Mouse (Mus musculus) midbrain, embryonic 16.5 days (tissue): ENCODE data around the gene Zbtb8os. TPM values are rescaled to one million over a fixed set of nuclear protein-coding genes. Genes with fewer than 3 reads are reported as not detected.

ENCODE experiments used
- ATAC-seq: fragments of 200-750 bp; cut with Nextera tagmentation; 2 replicates; pipeline ENCODE4 v1.8.0; 2017; ENCODE audit warnings: moderate TSS enrichment
- H3K27ac ChIP-seq: fragments of 300-500 bp; sonication (generic); 2 replicates; pipeline ENCODE4 v1.5.1; 2014; ENCODE audit warnings: mild to moderate bottlenecking, low read length, mixed read lengths
- H3K27me3 ChIP-seq: fragments of 300-500 bp; sonication (generic); 2 replicates; pipeline ENCODE4 v1.6.1; 2014; ENCODE audit warnings: low read depth, low read length, mixed read lengths; ENCODE audit not compliant: control insufficient read depth, insufficient read depth
- H3K36me3 ChIP-seq: fragments of 300-500 bp; sonication (generic); 2 replicates; pipeline ENCODE4 v1.6.1; 2014; ENCODE audit warnings: mild to moderate bottlenecking, low read length, moderate library complexity, mixed read lengths; ENCODE audit not compliant: control insufficient read depth, insufficient read depth
- H3K4me1 ChIP-seq: fragments of 300-500 bp; sonication (generic); 2 replicates; pipeline ENCODE4 v1.6.1; 2014; ENCODE audit warnings: mild to moderate bottlenecking, low read length, mixed read lengths; ENCODE audit not compliant: control insufficient read depth, insufficient read depth
- H3K4me2 ChIP-seq: fragments of 300-500 bp; sonication (generic); 2 replicates; pipeline ENCODE4 v1.6.1; 2014; ENCODE audit warnings: mild to moderate bottlenecking, low read length, mixed read lengths
- H3K4me3 ChIP-seq: fragments of 300-500 bp; sonication (generic); 2 replicates; pipeline ENCODE4 v1.5.1; 2014; ENCODE audit warnings: low read depth, mild to moderate bottlenecking, low read length, moderate library complexity, mixed read lengths
- H3K9ac ChIP-seq: fragments of 300-500 bp; sonication (generic); 2 replicates; pipeline ENCODE4 v1.6.1; 2014; ENCODE audit warnings: low read depth, low read length, mixed read lengths
- H3K9me3 ChIP-seq: fragments of 300-500 bp; sonication (generic); replicated peaks from 2 replicates; pipeline ENCODE4 v1.6.1; 2014; ENCODE audit warnings: mild to moderate bottlenecking, low read length, mixed read lengths; ENCODE audit not compliant: control insufficient read depth, poor library complexity, severe bottlenecking
- WGBS: fragments of 180-500 bp; shearing (Covaris S2); extraction: QIAGEN DNeasy Blood & Tissue Kit; methylation state at CpG from one replicate; pipeline ENCODE4 v1.1.7; 2014; 5-methylcytosine and 5-hydroxymethylcytosine counted together
- polyA plus RNA-seq: library from polyadenylated mRNA; unstranded; fragments of >200 nt; fragmentation: Nextera tagmentation; extraction: Ambion mirVana; gene quantifications from 2 replicates; pipeline ENCODE4 v1.2.1, GENCODE M21; 2015

Zbtb8os gene
- polyA plus RNA-seq, 1 experiment from 2014 or later = 15.1 TPM

DNA sequence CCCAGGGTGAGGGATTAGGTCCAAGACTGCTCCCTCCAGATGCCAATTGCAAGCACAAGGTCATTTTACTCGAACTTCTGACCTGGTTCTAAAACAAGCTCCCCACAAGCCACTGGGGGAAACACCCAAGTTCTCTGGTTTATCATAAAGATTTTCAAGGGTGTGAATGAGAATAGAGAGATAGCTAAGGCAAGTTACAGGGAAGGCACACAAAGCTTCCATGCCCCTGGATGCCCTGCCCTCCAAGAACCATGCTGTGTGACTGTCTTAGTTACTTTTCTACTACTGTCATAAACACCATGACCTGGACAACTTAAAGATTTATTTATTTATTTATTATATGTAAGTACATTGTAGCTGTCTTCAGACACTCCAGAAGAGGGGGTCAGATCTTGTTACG lies 51.5 kb downstream of the Zbtb8os start:
- no peaks in the 10 kb centered on the region for H3K9me3 ChIP-seq
- no peak overlapping the region for H3K27ac ChIP-seq
- no peak for ATAC-seq
- WGBS = 76% methylated on average over 1 of the region's 2 CpGs
- H3K4me1 ChIP-seq = no peaks in the 10 kb centered on the region
- no peaks in the 10 kb centered on the region for H3K27me3 ChIP-seq
- no peaks in the 10 kb centered on the region for H3K36me3 ChIP-seq
- no peak overlapping the region for H3K9ac ChIP-seq
- no peak overlapping the region for H3K4me2 ChIP-seq
- no peak overlapping the region for H3K4me3 ChIP-seq

DNA sequence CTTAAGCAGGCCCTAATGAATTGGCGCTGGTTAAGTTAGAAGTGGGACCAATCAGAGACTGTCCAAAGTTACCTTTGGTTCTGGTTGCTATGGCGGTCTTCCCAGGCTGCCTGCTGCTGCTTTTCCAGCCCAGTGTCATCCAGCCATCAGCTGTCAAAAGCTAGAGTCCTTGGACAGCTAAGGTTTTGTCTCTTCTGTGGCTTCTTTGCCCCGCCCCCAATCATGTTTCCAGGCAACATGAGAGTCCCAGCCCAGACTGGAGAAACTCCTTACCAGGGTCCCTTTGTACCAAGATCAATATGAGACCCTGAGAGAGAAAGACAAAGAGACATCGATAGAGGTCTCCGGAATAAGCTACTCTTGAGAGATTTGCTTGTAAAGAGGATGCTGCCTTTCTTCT lies 52.9 kb downstream of the Zbtb8os start:
- no peaks in the 10 kb centered on the region for H3K9me3 ChIP-seq
- ATAC-seq = no peak
- WGBS = 51% methylated on average over 5 of the region's 5 CpGs
- no peaks in the 10 kb centered on the region for H3K27me3 ChIP-seq
- no peak overlapping the region for H3K9ac ChIP-seq
- no peak overlapping the region for H3K4me3 ChIP-seq
- no peak overlapping the region for H3K27ac ChIP-seq
- no peak overlapping the region for H3K4me2 ChIP-seq
- no peaks in the 10 kb centered on the region for H3K36me3 ChIP-seq
- H3K4me1 ChIP-seq = no peaks in the 10 kb centered on the region

DNA sequence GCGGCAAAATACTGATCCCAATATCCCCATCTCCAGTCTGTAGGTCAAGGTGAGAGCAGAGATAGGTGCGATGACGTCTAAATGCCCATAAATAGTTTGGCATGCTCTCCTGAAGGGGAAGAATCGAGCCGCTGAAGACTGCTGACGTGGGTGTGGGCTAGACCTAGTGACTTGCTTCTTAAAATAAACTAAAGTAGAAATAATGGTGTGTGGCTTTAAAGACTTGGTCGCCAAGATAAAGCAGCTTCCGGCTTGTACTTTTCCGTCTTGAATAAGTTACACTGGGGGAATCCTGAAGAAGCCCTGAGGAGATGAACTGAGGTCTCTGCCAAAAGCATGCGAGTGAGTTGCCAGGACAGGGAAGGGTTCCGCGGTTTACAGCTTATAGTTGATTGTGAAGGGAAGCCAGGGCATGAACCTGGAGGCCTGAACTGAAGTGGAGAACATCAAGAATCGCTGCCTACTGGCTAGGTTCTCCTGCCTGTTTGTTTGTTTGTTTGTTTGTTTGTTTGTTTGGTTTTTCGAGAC lies 54.8 kb downstream of the Zbtb8os start:
- Histone ChIP-seq H3K9ac (no peak overlapping the region), H3K4me2 (no peak overlapping the region), H3K36me3 (no peaks in the 10 kb centered on the region), H3K27me3 (no peaks in the 10 kb centered on the region), H3K9me3 (no peaks in the 10 kb centered on the region), H3K4me1 (no peaks in the 10 kb centered on the region), H3K27ac (no peak overlapping the region), H3K4me3 (no peak overlapping the region)
- ATAC-seq = no peak
- 86% methylated on average over 14 of the region's 14 CpGs for WGBS

DNA sequence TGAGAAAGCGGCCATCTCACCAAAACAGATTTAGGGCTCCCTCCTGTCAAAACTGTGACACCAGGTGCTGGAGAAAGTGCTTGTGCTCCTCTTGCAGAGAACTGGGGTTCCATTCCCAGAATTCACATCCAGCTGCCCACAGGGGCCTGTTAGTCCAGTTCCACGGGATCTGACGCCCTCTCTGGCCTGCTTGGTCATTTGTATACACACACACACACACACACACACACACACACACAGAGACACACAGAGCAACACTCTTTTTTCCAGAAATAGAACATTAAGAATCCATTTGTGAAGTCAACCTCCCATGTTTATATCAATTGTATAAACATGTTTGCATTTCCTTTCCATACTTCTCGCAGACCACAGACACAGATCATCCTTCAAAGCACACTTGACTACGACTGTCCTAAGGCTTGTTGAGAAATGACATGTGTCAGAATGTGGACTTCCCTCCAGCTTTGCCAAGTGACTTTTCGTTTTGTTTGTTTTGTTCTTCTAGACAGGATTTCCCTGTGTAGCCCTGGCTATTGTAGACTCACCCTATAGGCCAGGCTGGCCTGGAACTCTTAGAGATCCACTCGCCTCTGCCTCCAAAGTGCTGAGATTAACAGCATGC lies 55.6 kb downstream of the Zbtb8os start:
- Histone ChIP-seq H3K4me3 (no peak overlapping the region), H3K27me3 (no peaks in the 10 kb centered on the region), H3K4me1 (no peaks in the 10 kb centered on the region), H3K36me3 (no peaks in the 10 kb centered on the region), H3K4me2 (no peak overlapping the region), H3K9ac (no peak overlapping the region), H3K27ac (no peak overlapping the region), H3K9me3 (no peaks in the 10 kb centered on the region)
- WGBS = 84% methylated on average over 7 of the region's 7 CpGs
- no peak for ATAC-seq

DNA sequence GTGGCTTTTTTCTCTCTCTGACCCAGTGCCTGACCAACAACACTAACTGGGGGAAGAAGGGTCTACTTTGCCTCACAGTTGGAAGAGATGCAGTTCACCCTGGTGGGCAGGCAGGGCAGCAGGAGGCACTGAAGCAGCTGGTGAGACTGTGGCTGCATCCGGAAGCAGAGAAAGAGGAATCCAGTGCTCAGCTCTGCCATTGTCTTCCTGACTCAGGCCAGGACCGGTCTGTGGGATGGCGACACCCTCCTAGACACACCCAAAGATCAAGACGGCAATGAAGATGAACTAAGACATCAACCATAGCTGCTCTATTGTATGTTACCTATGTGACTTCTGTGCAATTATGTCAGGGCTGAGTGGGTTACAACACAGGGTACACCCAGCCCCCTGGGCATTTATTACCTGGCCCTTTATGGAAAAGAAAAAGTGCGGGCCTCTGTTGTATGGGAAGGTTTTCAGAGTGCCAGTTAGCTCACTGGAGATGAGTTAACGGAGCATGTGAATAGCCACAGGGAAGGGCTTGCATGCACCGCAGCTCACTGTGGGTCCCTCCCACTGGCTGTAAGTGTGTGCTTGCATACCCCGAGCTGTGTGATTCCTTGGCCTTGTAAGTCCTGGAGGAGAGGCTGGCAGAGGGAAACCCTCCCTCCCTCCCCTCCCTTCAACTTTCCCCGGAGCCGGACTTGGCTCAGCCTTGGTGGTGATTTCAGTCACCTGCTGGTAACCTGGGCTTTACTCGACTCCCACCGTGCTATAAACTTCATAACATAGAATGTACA lies 58.8 kb downstream of the Zbtb8os start:
- Histone ChIP-seq H3K9me3 (no peaks in the 10 kb centered on the region), H3K4me3 (no peak overlapping the region), H3K9ac (no peak overlapping the region), H3K4me1 (no peaks in the 10 kb centered on the region), H3K4me2 (no peak overlapping the region), H3K27ac (no peak overlapping the region), H3K36me3 (no peaks in the 10 kb centered on the region), H3K27me3 (no peaks in the 10 kb centered on the region)
- WGBS = 40% methylated on average over 12 of the region's 12 CpGs
- no peak for ATAC-seq

DNA sequence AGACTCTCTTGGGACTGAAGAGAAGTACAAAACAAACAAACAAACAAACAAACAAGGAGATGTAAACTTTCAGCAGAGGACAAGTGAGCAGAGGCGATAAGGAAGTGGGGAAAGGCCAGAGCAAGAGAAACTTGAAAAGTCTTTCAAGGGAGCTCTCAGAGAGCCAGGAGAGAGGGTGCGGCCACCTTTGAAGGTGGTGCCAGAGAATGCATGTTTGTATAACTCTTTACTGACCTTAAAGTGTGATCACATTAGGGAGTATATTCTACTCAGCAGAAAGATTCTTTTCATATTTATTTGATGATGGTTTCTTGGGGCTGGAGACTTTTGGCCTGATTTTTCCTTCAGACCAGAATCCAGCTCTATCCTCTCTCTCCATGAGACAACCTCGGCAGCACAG lies 61.5 kb downstream of the Zbtb8os start:
- 91% methylated on average over 3 of the region's 3 CpGs for whole genome bisulfite sequencing
- no peaks in the 10 kb centered on the region for H3K27me3 ChIP-seq

DNA sequence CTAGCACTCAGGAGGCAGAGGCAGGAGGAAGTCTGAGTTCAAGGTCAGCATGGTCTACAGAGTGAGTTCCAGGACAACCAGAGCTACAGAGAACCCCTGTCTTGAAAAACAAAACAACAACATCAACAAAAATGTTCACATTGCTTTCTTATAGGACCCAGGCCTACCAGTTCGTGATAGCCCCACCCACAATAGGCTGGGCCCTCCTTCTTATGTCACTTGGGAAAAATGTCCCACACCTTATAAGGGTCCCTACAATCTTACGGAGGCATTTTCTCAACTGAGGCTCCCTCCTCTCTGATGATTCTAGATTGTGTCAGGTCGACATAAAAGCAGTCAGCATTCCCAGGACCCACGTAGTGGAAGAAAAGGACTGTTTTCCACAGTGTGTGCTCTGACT lies 64.3 kb downstream of the Zbtb8os start:
- Histone ChIP-seq H3K4me1 (no peaks in the 10 kb centered on the region), H3K27ac (no peak overlapping the region), H3K27me3 (no peaks in the 10 kb centered on the region), H3K9me3 (no peaks in the 10 kb centered on the region), H3K9ac (no peak overlapping the region), H3K4me3 (no peak overlapping the region), H3K36me3 (no peaks in the 10 kb centered on the region), H3K4me2 (no peak overlapping the region)
- no peak for ATAC-seq
- 83% methylated on average over 4 of the region's 4 CpGs for WGBS

More for the DNA sequence above, 61.5 kb downstream of the Zbtb8os start:
- Histone ChIP-seq H3K4me2 (no peak overlapping the region), H3K9ac (no peak overlapping the region), H3K4me3 (no peak overlapping the region), H3K4me1 (no peaks in the 10 kb centered on the region), H3K36me3 (no peaks in the 10 kb centered on the region), H3K27ac (no peak overlapping the region), H3K9me3 (no peaks in the 10 kb centered on the region)
- no peak for ATAC-seq

Other genes with a start within 250 kb of the Zbtb8os start
- gene Tmem54, start 230.1 kb upstream of the Zbtb8os start, polyA plus RNA-seq = not detected in 2 replicates
- gene Hpca, start 213.7 kb upstream of the Zbtb8os start, polyA plus RNA-seq = 85.5 and 130 TPM in 2 replicates
- 5.9 and 6.2 TPM in 2 replicates for gene Fndc5, start 198.7 kb upstream of the Zbtb8os start, polyA plus RNA-seq
- 27.0 and 28.0 TPM in 2 replicates for gene S100pbp, start 146.0 kb upstream of the Zbtb8os start, polyA plus RNA-seq
- gene Yars, start 145.9 kb upstream of the Zbtb8os start, polyA plus RNA-seq = 111 and 116 TPM in 2 replicates
- gene C77080, start 74.3 kb upstream of the Zbtb8os start, polyA plus RNA-seq = 6.7 and 8.2 TPM in 2 replicates
- gene Sync, start 48.1 kb upstream of the Zbtb8os start, polyA plus RNA-seq = 0.63 and 0.85 TPM in 2 replicates
- 267 and 295 TPM in 2 replicates for gene Rbbp4, start 325 bp upstream of the Zbtb8os start, polyA plus RNA-seq
- gene Zbtb8a, start 42.4 kb downstream of the Zbtb8os start, polyA plus RNA-seq = 23.2 and 23.4 TPM in 2 replicates
- 19.1 and 19.6 TPM in 2 replicates for gene Zbtb8b, start 105.2 kb downstream of the Zbtb8os start, polyA plus RNA-seq
- 31.5 and 34.7 TPM in 2 replicates for gene Bsdc1, start 125.9 kb downstream of the Zbtb8os start, polyA plus RNA-seq
- 1.2 TPM in 2 replicates for gene Tssk3, start 155.3 kb downstream of the Zbtb8os start, polyA plus RNA-seq
- gene Fam229a, start 155.5 kb downstream of the Zbtb8os start, polyA plus RNA-seq = 0.56 and 0.94 TPM in 2 replicates
- 1,543 and 1,683 TPM in 2 replicates for gene Marcksl1, start 177.9 kb downstream of the Zbtb8os start, polyA plus RNA-seq
- gene Hdac1, start 207.0 kb downstream of the Zbtb8os start, polyA plus RNA-seq = 74.7 and 83.2 TPM in 2 replicates
- gene Lck, start 237.9 kb downstream of the Zbtb8os start, polyA plus RNA-seq = 15.4 and 16.2 TPM in 2 replicates
- gene Fam167b, start 242.9 kb downstream of the Zbtb8os start, polyA plus RNA-seq = 0.26 TPM in 1 of 2 replicates, not detected in the other